Mouse (Mus musculus) neural tube, embryonic 12.5 days (tissue): ENCODE results near the gene Cacul1. TPM values are rescaled to one million over a fixed set of nuclear protein-coding genes. Genes with fewer than 3 reads are reported as not detected.

Experiments
- ATAC-seq: fragments of 200-750 bp; cut with Nextera tagmentation; 2 replicates; pipeline ENCODE4 v1.8.0; 2017; ENCODE audit warnings: low read depth, mild to moderate bottlenecking, moderate TSS enrichment, moderate library complexity; ENCODE audit not compliant: low FRiP score
- H3K27ac ChIP-seq: fragments of 300-500 bp; sonication (generic); 2 replicates; pipeline ENCODE4 v1.5.1; 2016
- H3K27me3 ChIP-seq: fragments of 300-500 bp; sonication (generic); replicated peaks from 2 replicates; pipeline ENCODE4 v1.6.1; 2016; ENCODE audit warnings: mild to moderate bottlenecking
- H3K36me3 ChIP-seq: fragments of 300-500 bp; sonication (generic); 2 replicates; pipeline ENCODE4 v1.6.1; 2016; ENCODE audit warnings: mild to moderate bottlenecking
- H3K4me1 ChIP-seq: fragments of 300-500 bp; sonication (generic); 2 replicates; pipeline ENCODE4 v1.6.1; 2016
- H3K4me2 ChIP-seq: fragments of 300-500 bp; sonication (generic); replicated peaks from 2 replicates; pipeline ENCODE4 v1.6.1; 2016; ENCODE audit warnings: mild to moderate bottlenecking
- H3K4me3 ChIP-seq: fragments of 300-500 bp; sonication (generic); 2 replicates; pipeline ENCODE4 v1.5.1; 2016
- H3K9ac ChIP-seq: fragments of 300-500 bp; sonication (generic); 2 replicates; pipeline ENCODE4 v1.6.1; 2016; ENCODE audit warnings: mild to moderate bottlenecking
- H3K9me3 ChIP-seq: fragments of 300-500 bp; sonication (generic); 2 replicates; pipeline ENCODE4 v1.6.1; 2016; ENCODE audit warnings: mild to moderate bottlenecking
- WGBS: fragments of 180-500 bp; shearing (Covaris S2); methylation state at CpG from one replicate; pipeline ENCODE4 v1.1.7; 2016; 5-methylcytosine and 5-hydroxymethylcytosine counted together
- polyA plus RNA-seq: library from polyadenylated mRNA; unstranded; fragments of >200 nt; fragmentation: Nextera tagmentation; extraction: Ambion mirVana; gene quantifications from 2 replicates; pipeline ENCODE4 v1.2.1, GENCODE M21; 2016

The Cacul1 gene
- polyA plus RNA-seq, 1 experiment from 2014 or later: 38.7 TPM

- peaks cover 21% of the 10 kb centered on the region for H3K4me1 ChIP-seq
- H3K9me3 ChIP-seq: no peaks in the 10 kb centered on the region
- H3K27me3 ChIP-seq: no peaks in the 10 kb centered on the region
- H3K4me3 ChIP-seq: peak overlapping the region; percentile 82
- H3K9ac ChIP-seq: 0 out of 2 replicates have a peak overlapping the region, but pooled peaks have one; percentile 29
- 42% methylated on average over 4 of the region's 4 CpGs for WGBS
- peak overlapping the region; percentile 79 for H3K4me2 ChIP-seq
- no peak overlapping the region for H3K27ac ChIP-seq
- H3K36me3 ChIP-seq: no peaks in the 10 kb centered on the region
- peak; percentile 66 for ATAC-seq
Measured at GRCm38 (mm10) chr19:60581377-60582290, 809 bp upstream of the Cacul1 start.

- peak overlapping the region; percentile 79 for H3K4me2 ChIP-seq
- H3K4me3 ChIP-seq: peak overlapping the region; percentile 82
- H3K27me3 ChIP-seq: no peaks in the 10 kb centered on the region
- H3K36me3 ChIP-seq: no peaks in the 10 kb centered on the region
- H3K9me3 ChIP-seq: no peaks in the 10 kb centered on the region
- H3K27ac ChIP-seq: peak overlapping the region; percentile 48
- ATAC-seq: peak; percentile 72
- H3K4me1 ChIP-seq: peaks cover 21% of the 10 kb centered on the region
- H3K9ac ChIP-seq: peak overlapping the region; percentile 87
- under 1% methylated on average over 34 of the region's 34 CpGs for WGBS
Measured at GRCm38 (mm10) chr19:60579771-60580581, 849 bp downstream of the Cacul1 start.

GRCm38 (mm10) chr19:60576741-60577140, 4.1 kb downstream of the Cacul1 start:
- no peak overlapping the region; the same call in 1 of the 2 replicates for H3K4me2 ChIP-seq
- H3K4me1 ChIP-seq: peaks cover 21% of the 10 kb centered on the region
- no peak overlapping the region for H3K9ac ChIP-seq
- no peak overlapping the region for H3K4me3 ChIP-seq
- H3K27ac ChIP-seq: no peak overlapping the region
- no peaks in the 10 kb centered on the region for H3K9me3 ChIP-seq
- 93% methylated on average over 1 of the region's 1 CpGs for WGBS
- no peak for ATAC-seq
- peaks cover 7% of the 10 kb centered on the region; the same call in 1 of the 2 replicates for H3K36me3 ChIP-seq
- H3K27me3 ChIP-seq: no peaks in the 10 kb centered on the region

- Histone ChIP-seq H3K9ac (no peak overlapping the region), H3K4me3 (no peak overlapping the region), H3K36me3 (peaks cover 3% of the 10 kb centered on the region), H3K4me2 (no peak overlapping the region), H3K9me3 (no peaks in the 10 kb centered on the region), H3K27me3 (no peaks in the 10 kb centered on the region), H3K27ac (no peak overlapping the region), H3K4me1 (no peaks in the 10 kb centered on the region)
- no peak for ATAC-seq
Measured at GRCm38 (mm10) chr19:60560497-60560896, 20.3 kb downstream of the Cacul1 start.

- 80% methylated on average over 4 of the region's 4 CpGs for WGBS
- ATAC-seq: no peak
- Histone ChIP-seq H3K27ac (no peak overlapping the region), H3K9ac (no peak overlapping the region), H3K4me2 (no peak overlapping the region), H3K27me3 (no peaks in the 10 kb centered on the region), H3K4me3 (no peak overlapping the region), H3K4me1 (no peaks in the 10 kb centered on the region), H3K36me3 (peaks cover 4% of the 10 kb centered on the region), H3K9me3 (no peaks in the 10 kb centered on the region)
Measured at GRCm38 (mm10) chr19:60554866-60555438, 25.9 kb downstream of the Cacul1 start.

- H3K9ac ChIP-seq: no peak overlapping the region
- H3K4me2 ChIP-seq: no peak overlapping the region
- H3K27ac ChIP-seq: no peak overlapping the region
- H3K27me3 ChIP-seq: no peaks in the 10 kb centered on the region
- H3K4me3 ChIP-seq: no peak overlapping the region
- ATAC-seq: no peak
- no peaks in the 10 kb centered on the region for H3K9me3 ChIP-seq
- H3K36me3 ChIP-seq: peaks cover 7% of the 10 kb centered on the region
- no peaks in the 10 kb centered on the region for H3K4me1 ChIP-seq
Measured at GRCm38 (mm10) chr19:60553501-60553900, 27.3 kb downstream of the Cacul1 start.

- WGBS: 91% methylated on average over 2 of the region's 2 CpGs
- Histone ChIP-seq H3K27ac (no peak overlapping the region), H3K27me3 (no peaks in the 10 kb centered on the region), H3K9me3 (no peaks in the 10 kb centered on the region), H3K9ac (no peak overlapping the region), H3K36me3 (peaks cover 22% of the 10 kb centered on the region), H3K4me3 (no peak overlapping the region), H3K4me2 (no peak overlapping the region), H3K4me1 (no peaks in the 10 kb centered on the region)
- no peak for ATAC-seq
Measured at GRCm38 (mm10) chr19:60543302-60543701, 37.5 kb downstream of the Cacul1 start.

GRCm38 (mm10) chr19:60531897-60532296, 48.9 kb downstream of the Cacul1 start:
- Histone ChIP-seq H3K4me2 (no peak overlapping the region), H3K4me3 (no peak overlapping the region), H3K27me3 (no peaks in the 10 kb centered on the region), H3K36me3 (peaks cover 16% of the 10 kb centered on the region; the same call in 1 of the 2 replicates), H3K9me3 (no peaks in the 10 kb centered on the region), H3K4me1 (no peaks in the 10 kb centered on the region), H3K9ac (no peak overlapping the region), H3K27ac (no peak overlapping the region)
- no peak for ATAC-seq
- WGBS: 98% methylated on average over 2 of the region's 2 CpGs

GRCm38 (mm10) chr19:60530171-60530570, 50.7 kb downstream of the Cacul1 start:
- H3K9me3 ChIP-seq: no peaks in the 10 kb centered on the region
- peaks cover 20% of the 10 kb centered on the region; the same call in 1 of the 2 replicates for H3K36me3 ChIP-seq
- no peaks in the 10 kb centered on the region for H3K4me1 ChIP-seq
- no peak for ATAC-seq
- WGBS: 89% methylated on average over 1 of the region's 1 CpGs
- H3K4me3 ChIP-seq: no peak overlapping the region
- H3K27ac ChIP-seq: no peak overlapping the region
- H3K4me2 ChIP-seq: no peak overlapping the region
- no peak overlapping the region for H3K9ac ChIP-seq
- H3K27me3 ChIP-seq: no peaks in the 10 kb centered on the region

- no peaks in the 10 kb centered on the region for H3K4me1 ChIP-seq
- no peak overlapping the region for H3K27ac ChIP-seq
- no peak overlapping the region for H3K4me2 ChIP-seq
- H3K9ac ChIP-seq: no peak overlapping the region
- no peaks in the 10 kb centered on the region for H3K9me3 ChIP-seq
- H3K36me3 ChIP-seq: peaks cover 20% of the 10 kb centered on the region; the same call in 1 of the 2 replicates
- no peak overlapping the region for H3K4me3 ChIP-seq
- WGBS: 97% methylated on average over 1 of the region's 1 CpGs
- ATAC-seq: no peak
- no peaks in the 10 kb centered on the region for H3K27me3 ChIP-seq
Measured at GRCm38 (mm10) chr19:60529302-60529701, 51.5 kb downstream of the Cacul1 start.

- H3K4me2 ChIP-seq: no peak overlapping the region
- 93% methylated on average over 3 of the region's 3 CpGs for WGBS
- no peak overlapping the region for H3K4me3 ChIP-seq
- H3K9ac ChIP-seq: no peak overlapping the region
- no peak overlapping the region for H3K27ac ChIP-seq
- H3K27me3 ChIP-seq: no peaks in the 10 kb centered on the region
- peaks cover 18% of the 10 kb centered on the region; the same call in 1 of the 2 replicates for H3K36me3 ChIP-seq
- ATAC-seq: no peak
- H3K4me1 ChIP-seq: no peaks in the 10 kb centered on the region
- H3K9me3 ChIP-seq: no peaks in the 10 kb centered on the region
Measured at GRCm38 (mm10) chr19:60528602-60529001, 52.2 kb downstream of the Cacul1 start.

- Histone ChIP-seq H3K27ac (no peak overlapping the region), H3K9ac (no peak overlapping the region), H3K4me3 (no peak overlapping the region), H3K36me3 (peaks cover 14% of the 10 kb centered on the region; the same call in 1 of the 2 replicates), H3K4me1 (no peaks in the 10 kb centered on the region), H3K9me3 (no peaks in the 10 kb centered on the region), H3K4me2 (no peak overlapping the region), H3K27me3 (no peaks in the 10 kb centered on the region)
- WGBS: 91% methylated on average over 4 of the region's 4 CpGs
- ATAC-seq: no peak
Measured at GRCm38 (mm10) chr19:60526876-60527275, 53.9 kb downstream of the Cacul1 start.
